Comparison of ENCODE assay signal across 9 mouse cellular contexts in genomic region chr10:125264938-125265337, GRCm38 (mm10).
A peak's percentile ranks its signal among the peaks of the same experiment; 100 is the strongest.
DNase-seq lines count a peak whose midpoint lies in the region; ATAC-seq and TF ChIP-seq lines count a peak whose summit lies in the region.
"Had no signal": no experiment of that assay in that cellular context is flagged by ENCODE, and none has a peak within 500 bp of the region (broad histone marks: within the 10 kb centered on the region; RNA-seq: fewer than 3 reads in every experiment).

No protein-coding gene starts in this region.

- no peaks in the 10 kb centered on the region for H3K27me3 ChIP-seq in forebrain, embryonic 11.5 days (ENCODE audit: control insufficient read depth, insufficient read depth, low read length)
- H3K27me3 ChIP-seq in hindbrain, embryonic 11.5 days (ENCODE audit: control insufficient read depth, insufficient read depth, low read length), result no peaks in the 10 kb centered on the region
- H3K27me3 ChIP-seq: heart, embryonic 13.5 days had no signal

- no peaks in the 10 kb centered on the region for H3K36me3 ChIP-seq in forebrain, embryonic 11.5 days (ENCODE audit: control insufficient read depth, insufficient read depth, low read length)
- no peaks in the 10 kb centered on the region for H3K36me3 ChIP-seq in hindbrain, embryonic 11.5 days (ENCODE audit: control insufficient read depth, insufficient read depth, low read length)
- H3K36me3 ChIP-seq: heart, embryonic 13.5 days had no signal

- no peaks in the 10 kb centered on the region for H3K9me3 ChIP-seq in forebrain, embryonic 11.5 days (ENCODE audit: control insufficient read depth, low read length)
- no peaks in the 10 kb centered on the region for H3K9me3 ChIP-seq in hindbrain, embryonic 11.5 days (ENCODE audit: control insufficient read depth, low read length)
- H3K9me3 ChIP-seq: heart, embryonic 13.5 days had no signal

- no peak overlapping the region for H3K4me3 ChIP-seq in gastrocnemius, adult 2 months
- no peak overlapping the region for H3K4me3 ChIP-seq in forebrain, embryonic 11.5 days (ENCODE audit: low read depth, low read length)
- no peak overlapping the region for H3K4me3 ChIP-seq in hindbrain, embryonic 11.5 days (ENCODE audit: low read depth, low read length)
- H3K4me3 ChIP-seq: heart, embryonic 13.5 days had no signal

- peak; percentile 34 for DNase-seq in gastrocnemius, adult 2 months
- DNase-seq in gastrocnemius, postnatal 36 days, result no peak
- peak; percentile 89 for DNase-seq in brain, adult 2 months (ENCODE audit: low read depth, low spot score)
- DNase-seq in forebrain, embryonic 11.5 days (ENCODE audit: low spot score), result peak; percentile 64
- DNase-seq in hindbrain, embryonic 11.5 days (ENCODE audit: low spot score), result peak; percentile 48
- DNase-seq in layer of hippocampus, postnatal 14 days (ENCODE audit: low spot score in 2 of 2), result peak; percentile 33 to 66
- peak; percentile 55 to 69 for DNase-seq in lung, postnatal 4 days
- peak; percentile 39 for DNase-seq in telencephalon, adult 2 months (ENCODE audit: low read depth, low spot score)

- no peak overlapping the region for H3K9ac ChIP-seq in forebrain, embryonic 11.5 days (ENCODE audit: low read length)
- no peak overlapping the region for H3K9ac ChIP-seq in hindbrain, embryonic 11.5 days (ENCODE audit: low read depth, low read length)
- H3K9ac ChIP-seq: heart, embryonic 13.5 days had no signal

- ATAC-seq in forebrain, embryonic 11.5 days (replicated peaks; ENCODE audit: low FRiP score), result peak; percentile 63; the same call in 1 of the 2 replicates
- no peak for ATAC-seq in hindbrain, embryonic 11.5 days (ENCODE audit: low FRiP score)

- intact Hi-C loops in gastrocnemius, adult 2 months (cut with DNase I), result no loop called here
- intact Hi-C loops in gastrocnemius, postnatal 36 days (cut with DNase I), result loop anchor here (5.0 kb wide), 1 partner anchor 277 kb away; no protein-coding TSS in a partner anchor

- 63% methylated on average over 4 of the region's 4 CpGs for WGBS in forebrain, embryonic 11.5 days
- WGBS in hindbrain, embryonic 11.5 days, result 60% methylated on average over 4 of the region's 4 CpGs

- peak; percentile 59 for TF ChIP-seq CTCF in gastrocnemius, adult 2 months (IDR thresholded peaks at IDR 0.05)

- no peaks in the 10 kb centered on the region for H3K4me1 ChIP-seq in forebrain, embryonic 11.5 days (replicated peaks; ENCODE audit: control insufficient read depth, insufficient read depth, low read length)
- H3K4me1 ChIP-seq in hindbrain, embryonic 11.5 days (replicated peaks; ENCODE audit: control insufficient read depth, insufficient read depth, low read length), result no peaks in the 10 kb centered on the region

- H3K27ac ChIP-seq in gastrocnemius, adult 2 months, result no peak overlapping the region
- H3K27ac ChIP-seq in forebrain, embryonic 11.5 days (ENCODE audit: low read depth, low read length), result no peak overlapping the region
- H3K27ac ChIP-seq in hindbrain, embryonic 11.5 days (ENCODE audit: low read depth, low read length), result no peak overlapping the region

- no peak overlapping the region for H3K4me2 ChIP-seq in forebrain, embryonic 11.5 days (ENCODE audit: low read depth, low read length, severe bottlenecking)
- H3K4me2 ChIP-seq in hindbrain, embryonic 11.5 days (replicated peaks; ENCODE audit: low read depth, low read length), result no peak overlapping the region

Comparison
In these comparisons a context has a peak if more than half of its experiments do, and no peak if none do; other contexts are left out.
1. DNase-seq: peak in gastrocnemius, adult 2 months (single experiment), brain, adult 2 months (single experiment), forebrain, embryonic 11.5 days (single experiment), hindbrain, embryonic 11.5 days (single experiment), layer of hippocampus, postnatal 14 days (2 of 2), lung, postnatal 4 days (2 of 2) and telencephalon, adult 2 months (single experiment); none in gastrocnemius, postnatal 36 days (0 of 2).